Mouse (Mus musculus) ovary, postnatal 36 days (tissue): ENCODE results near the gene Acer1.
"Not testable (repeated sequence)": the region's sequence is repeated elsewhere in the genome, so short reads cannot be mapped to it uniquely, and the experiment has no call there.

ENCODE experiments used
- DNase-seq: peaks from one replicate; pipeline ENCODE4 v3.0.0; 2022; ENCODE audit warnings: low spot score, mixed read lengths

Acer1 gene

GRCm38 (mm10) chr17:56938751-56939150 is 43.2 kb downstream of the Acer1 start:
- no peak for DNase-seq

- no peak for DNase-seq
These were observed 45.2 kb downstream of the Acer1 start for GRCm38 (mm10) chr17:56936731-56937130.

GRCm38 (mm10) chr17:56935363-56936131 is 46.4 kb downstream of the Acer1 start, which contains the start of gene Mllt1:
TSS of gene Mllt1 (minus strand) at chr17:56935415.
- peak; percentile 100 for DNase-seq

GRCm38 (mm10) chr17:56934545-56935330 is 47.2 kb downstream of the Acer1 start:
- DNase-seq: no peak

GRCm38 (mm10) chr17:56933395-56933794 is 48.5 kb downstream of the Acer1 start:
- no peak for DNase-seq

- DNase-seq: no peak
These were observed 51.9 kb downstream of the Acer1 start for GRCm38 (mm10) chr17:56930026-56930425.

GRCm38 (mm10) chr17:56929530-56929929 is 52.4 kb downstream of the Acer1 start:
- no peak for DNase-seq

GRCm38 (mm10) chr17:56929101-56929500 is 52.8 kb downstream of the Acer1 start:
- DNase-seq: no peak

- no peak for DNase-seq
These were observed 55.9 kb downstream of the Acer1 start for GRCm38 (mm10) chr17:56925998-56926397.

GRCm38 (mm10) chr17:56919725-56920124 is 62.2 kb downstream of the Acer1 start:
- no peak for DNase-seq

- no peak for DNase-seq
These were observed 64.8 kb downstream of the Acer1 start for GRCm38 (mm10) chr17:56917166-56917565.

- DNase-seq: no peak
These were observed 68.5 kb downstream of the Acer1 start for GRCm38 (mm10) chr17:56913444-56913843.

- DNase-seq: no peak
These were observed 68.9 kb downstream of the Acer1 start for GRCm38 (mm10) chr17:56913023-56913422.

GRCm38 (mm10) chr17:56909764-56910163 is 72.2 kb downstream of the Acer1 start:
- DNase-seq: not testable (repeated sequence)

- no peak for DNase-seq
These were observed 74.0 kb downstream of the Acer1 start for GRCm38 (mm10) chr17:56907887-56908286.

GRCm38 (mm10) chr17:56907096-56907495 is 74.8 kb downstream of the Acer1 start:
- peak; percentile 52 for DNase-seq

GRCm38 (mm10) chr17:56906166-56906565 is 75.8 kb downstream of the Acer1 start:
- DNase-seq: no peak
